Mouse (Mus musculus): Measurements from ENCODE around the gene Oas1d.
"Not testable (repeated sequence)": the region's sequence is repeated elsewhere in the genome, so short reads cannot be mapped to it uniquely, and the experiment has no call there.

The Oas1d gene

DNA sequence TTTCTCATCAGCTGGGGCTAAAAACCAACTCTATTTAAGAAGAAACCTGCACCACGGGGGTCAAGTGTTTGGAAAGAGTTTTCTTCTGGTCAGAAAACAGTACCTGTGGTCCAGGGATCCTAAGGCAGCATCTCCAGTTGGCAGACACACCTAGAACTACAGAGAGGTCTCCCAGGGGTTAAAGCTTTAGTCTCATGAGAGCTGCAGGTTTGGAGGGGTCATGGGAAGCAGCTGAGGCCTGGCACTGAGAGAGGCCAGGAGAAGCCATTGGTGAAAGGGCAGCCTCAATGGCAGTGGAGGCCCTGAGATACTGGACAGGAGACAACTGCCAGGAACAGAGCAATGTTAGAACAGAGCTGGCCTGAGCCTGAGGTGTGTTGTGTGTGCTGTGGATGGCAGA is 13.7 kb upstream of the Oas1d start:
- no peak for DNase-seq (ENCODE audit: low read depth, low spot score)

DNA sequence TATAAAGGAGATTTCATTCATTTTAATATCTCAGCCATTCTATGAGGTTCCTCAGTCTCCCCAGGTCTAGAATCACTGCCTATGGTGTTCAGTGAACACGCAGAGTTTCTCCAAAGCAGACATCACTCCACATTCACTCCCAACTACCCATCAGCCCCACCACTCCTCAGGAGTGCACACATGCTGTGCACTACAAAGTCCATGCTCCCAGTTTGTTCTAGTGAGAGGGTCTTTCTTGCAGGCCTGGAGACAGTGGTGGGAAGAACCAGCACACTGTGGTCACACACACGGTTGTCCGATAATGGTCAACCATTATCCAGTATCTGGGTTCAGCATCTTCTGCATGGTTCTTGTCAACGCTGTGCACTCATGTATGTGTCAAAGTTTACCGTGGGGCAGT is 12.3 kb upstream of the Oas1d start:
- no peak for DNase-seq (ENCODE audit: low read depth, low spot score)

DNA sequence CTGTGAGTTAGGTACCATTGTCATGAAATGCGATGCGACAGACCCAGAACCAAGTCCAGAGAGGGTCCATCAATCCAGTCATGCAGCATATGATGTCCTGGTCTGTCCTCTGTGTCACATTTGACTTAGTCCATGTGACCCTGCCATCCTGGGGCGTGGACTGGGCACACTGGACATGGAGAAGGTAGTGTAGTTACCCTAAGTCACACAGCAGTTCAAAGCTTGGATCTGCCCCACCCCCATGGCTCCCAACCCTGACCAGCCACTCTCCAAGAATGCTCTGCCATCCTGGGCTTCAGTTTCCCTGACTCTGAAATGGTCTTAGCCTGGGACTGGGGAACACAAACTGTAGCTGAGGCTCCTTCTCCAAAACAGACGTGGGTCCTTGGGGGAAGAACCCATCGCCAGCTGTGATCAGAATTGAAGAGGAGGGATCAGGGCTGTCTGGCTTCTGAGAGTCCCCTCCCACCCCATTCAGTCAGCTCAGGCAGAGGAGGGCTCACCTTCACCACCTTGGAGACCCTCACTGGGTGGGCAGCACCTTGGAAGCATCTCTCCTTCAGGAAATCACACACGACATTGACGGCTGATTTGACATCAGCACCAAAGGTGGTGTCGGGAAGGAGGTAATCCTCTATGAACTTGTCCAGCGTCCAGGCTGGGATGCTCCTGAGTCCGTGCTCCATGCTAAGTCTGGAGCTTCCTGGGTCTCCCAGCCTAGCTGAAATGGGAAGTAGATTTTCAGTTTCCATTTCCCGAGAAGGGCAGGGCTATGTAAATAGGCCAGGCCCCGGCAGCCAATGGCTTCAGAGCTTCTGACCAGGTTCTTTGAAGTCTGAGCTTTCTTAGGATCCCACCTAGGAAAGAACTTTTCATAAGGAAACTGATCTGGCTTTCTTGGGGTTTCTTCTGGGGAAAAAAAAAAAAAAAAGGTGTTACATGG is 7.3 kb upstream of the Oas1d start, which contains the start of gene Oas1a:
TSS of gene Oas1a (minus strand) at position 731 of the 943 bp plus-strand sequence.
- DNase-seq (ENCODE audit: low read depth, low spot score): not testable (repeated sequence)

DNA sequence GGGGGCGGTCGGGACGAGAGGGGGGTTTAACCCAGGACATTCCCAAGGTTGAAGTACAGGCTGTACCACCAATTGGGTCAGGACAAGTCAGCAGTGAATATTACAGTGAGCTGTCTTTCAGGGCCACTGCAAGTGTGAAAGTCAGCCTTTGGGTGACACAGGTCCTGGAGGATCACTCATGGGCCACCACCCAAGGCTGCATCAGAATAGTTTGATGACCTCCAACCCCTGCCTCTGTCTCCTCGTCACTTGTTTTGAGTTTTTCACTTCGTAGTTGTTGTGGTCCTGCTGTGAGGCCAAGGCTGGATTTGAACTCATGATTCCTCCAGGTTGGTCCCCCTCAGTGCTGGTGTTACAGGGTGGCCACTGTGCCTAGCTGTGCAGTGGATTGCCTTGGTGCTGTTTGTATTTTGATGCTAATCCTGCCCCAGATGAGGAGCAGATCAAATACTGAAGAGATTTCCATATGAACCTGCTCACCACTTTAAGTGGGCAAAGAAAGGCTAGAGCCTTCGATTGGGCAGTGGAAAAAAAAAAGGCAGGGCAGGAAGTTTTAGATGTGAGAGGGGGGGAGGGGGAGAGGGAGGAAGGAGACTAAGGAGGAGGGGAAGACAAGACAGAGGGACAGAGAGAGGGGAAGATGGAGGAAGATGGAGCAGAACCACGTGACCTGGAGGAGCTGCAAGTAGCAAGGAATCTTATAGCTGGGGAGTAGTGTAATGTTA is 6.0 kb upstream of the Oas1d start:
- no peak for DNase-seq (ENCODE audit: low read depth, low spot score)

DNA sequence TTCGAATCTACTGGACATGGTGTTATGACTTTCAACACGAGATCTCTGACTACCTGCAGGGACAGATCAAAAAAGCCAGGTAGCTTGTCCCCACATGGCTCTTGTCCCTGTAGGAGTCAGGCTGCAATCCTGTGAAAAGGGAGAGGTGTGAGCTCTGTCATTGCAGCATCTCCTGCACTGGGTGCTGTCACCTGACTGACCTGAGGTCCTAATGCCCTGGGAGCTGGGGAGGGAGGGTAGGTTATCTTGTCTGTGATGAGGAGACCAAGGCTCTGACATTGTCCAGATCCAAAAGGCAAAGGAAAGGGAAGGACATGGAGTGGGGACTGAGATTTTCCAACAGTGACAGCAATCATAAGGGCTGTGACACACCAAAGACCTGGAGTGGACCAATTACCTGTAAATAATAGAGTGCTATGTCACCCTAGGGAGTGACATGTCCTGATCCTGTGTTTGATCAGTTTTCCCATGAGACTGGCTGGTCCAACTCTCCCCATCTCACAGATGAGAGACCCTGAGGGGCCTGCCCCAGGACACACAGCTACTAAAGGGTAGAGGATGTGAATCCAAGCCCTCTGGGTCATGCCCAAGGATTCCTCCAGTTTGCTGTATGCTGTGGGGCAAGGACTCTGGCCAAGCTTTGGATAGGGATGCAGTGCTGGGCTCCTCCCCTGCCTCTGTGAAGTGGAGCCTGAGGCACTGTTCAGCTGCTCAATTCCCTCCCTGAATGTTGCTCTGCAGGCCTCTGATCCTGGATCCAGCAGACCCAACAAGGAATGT is 5.0 kb downstream of the Oas1d start:
- DNase-seq (ENCODE audit: low read depth, low spot score): not testable (repeated sequence)

DNA sequence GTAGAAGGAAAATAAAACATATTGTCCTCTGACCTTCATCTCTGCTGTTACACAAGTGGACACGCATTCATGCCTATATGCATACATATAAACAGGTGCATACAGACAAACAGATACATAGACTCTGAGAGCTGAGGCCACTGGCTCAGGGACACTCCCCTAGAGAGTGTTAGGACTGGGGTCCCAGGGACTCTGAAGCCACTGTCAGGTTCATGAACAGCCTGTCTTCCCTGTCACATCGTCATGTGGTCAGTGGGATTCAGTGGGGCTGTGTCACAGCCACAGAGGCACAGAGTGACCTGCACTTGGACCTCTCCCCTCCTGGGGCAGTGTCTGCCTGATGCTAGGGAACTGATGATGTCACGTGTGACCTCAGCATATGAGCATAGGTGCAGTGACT is 6.0 kb downstream of the Oas1d start:
- DNase-seq (ENCODE audit: low read depth, low spot score): no peak

DNA sequence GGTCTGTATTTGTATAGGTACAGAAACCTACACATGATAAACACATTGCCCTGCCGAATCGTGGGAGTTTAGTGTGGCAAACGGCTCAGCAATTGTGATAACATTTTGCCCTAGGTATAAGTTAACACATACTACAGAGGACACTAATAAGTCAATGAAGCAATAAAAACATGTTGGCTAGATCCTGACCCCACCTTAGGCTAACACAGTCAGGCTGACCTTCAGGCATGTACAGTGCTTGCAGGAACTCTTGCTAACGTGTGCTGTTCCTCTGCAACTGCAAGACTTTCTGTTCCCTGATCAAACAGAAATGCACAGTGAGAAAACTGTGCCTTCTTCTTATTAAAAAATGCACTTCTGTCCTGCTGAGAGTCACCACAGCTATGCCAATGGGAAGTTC is 9.6 kb downstream of the Oas1d start:
- no peak for DNase-seq (ENCODE audit: low read depth, low spot score)

DNA sequence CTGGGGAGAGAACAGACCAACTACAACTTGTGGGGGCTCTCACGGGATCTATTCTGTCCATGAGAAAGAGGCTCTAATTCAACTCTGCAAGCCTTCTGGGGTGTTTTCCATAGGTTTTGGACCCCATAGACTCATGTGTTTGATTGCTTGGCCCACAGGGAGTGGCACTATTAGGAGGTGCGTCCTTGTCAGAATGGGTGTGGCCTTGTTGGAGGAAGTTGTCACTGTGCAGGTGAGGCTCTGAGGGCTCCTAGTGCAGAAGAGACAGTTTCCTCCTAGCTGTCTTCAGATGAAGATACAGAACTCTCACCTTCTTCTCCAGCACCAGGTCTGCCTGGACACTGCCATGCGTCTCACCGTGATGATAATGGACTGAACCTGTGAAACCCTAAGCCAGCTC is 10.2 kb downstream of the Oas1d start:
- not testable (repeated sequence) for DNase-seq (ENCODE audit: low read depth, low spot score)

DNA sequence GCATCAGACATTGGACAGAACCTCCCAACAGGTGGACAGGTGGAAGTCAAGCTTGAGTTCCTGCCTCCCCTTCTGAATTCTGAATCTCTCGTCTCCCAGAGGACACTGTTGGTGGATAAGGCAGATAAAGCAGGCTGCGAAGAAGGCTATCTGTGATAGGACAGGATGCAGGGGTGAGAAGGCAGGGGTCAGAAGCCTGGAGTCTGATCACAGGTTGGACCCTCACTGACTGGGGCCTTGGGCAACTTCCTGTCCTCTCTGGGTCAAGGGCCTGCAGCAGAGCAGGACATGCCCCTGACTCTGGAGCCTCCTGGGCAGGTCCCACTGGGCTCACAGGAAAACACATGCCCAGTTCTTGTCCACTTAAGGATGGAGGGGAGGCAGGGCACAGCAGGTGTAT is 12.0 kb downstream of the Oas1d start:
- not testable (repeated sequence) for DNase-seq (ENCODE audit: low read depth, low spot score)

DNA sequence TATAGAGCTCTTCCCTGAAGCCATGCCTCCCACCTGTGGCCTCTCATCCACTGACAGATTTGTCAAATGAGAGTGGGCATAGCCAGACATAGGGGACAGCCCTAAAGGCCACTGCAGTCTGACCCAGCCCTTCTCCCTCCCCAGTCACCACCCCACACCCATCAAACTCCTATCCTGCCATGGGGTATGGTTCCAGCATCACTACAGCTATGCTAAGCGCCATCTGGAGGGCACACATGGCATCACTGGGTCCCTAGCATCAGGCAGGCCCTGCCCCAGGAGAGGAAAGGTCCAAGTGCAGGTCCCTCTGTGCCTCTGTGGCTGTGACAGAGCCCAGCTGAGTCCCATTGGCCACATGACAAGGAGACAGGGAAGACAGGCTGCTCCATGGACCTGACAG is 12.7 kb downstream of the Oas1d start:
- no peak for DNase-seq (ENCODE audit: low read depth, low spot score)

DNA sequence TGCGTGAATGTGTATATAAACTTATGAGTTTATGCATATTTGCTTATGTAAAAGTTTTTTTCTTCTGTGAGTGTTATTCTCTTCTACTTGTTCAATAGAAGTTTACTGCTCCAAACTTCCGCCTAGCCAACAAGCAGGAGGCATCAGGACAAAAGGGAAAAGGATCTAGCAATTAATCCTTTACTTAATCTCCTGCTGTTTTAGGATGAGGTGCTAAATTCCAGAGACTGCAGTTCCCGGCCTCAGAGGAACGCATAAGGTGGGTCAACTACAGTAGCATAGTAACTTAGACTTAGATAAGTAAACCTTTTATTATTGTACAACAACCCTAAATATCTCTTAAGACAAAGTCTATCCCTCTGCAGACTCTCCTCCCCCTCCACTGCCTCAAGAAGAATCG is 19.6 kb downstream of the Oas1d start:
- no peak for DNase-seq (ENCODE audit: low read depth, low spot score)

DNA sequence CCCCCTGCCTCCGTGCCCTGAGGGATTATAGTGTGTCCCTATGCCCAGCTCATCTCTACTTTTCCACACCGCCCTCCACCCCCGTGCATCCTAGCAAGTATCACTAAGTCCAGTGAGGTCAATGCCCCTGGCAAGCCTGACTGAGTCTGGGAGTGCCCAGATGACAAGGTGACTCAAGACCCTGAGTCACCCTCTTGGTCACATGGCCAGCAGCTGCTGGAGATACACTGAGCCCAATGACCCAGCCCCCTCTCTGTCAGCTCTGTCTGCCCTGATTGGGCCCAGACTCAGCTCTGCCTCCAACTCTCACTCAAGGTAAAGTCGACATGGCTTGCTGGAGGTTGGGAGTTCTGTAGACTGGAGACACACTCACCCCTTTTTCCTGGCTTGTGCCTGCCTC is 23.5 kb downstream of the Oas1d start:
- no peak for DNase-seq (ENCODE audit: low read depth, low spot score)

DNA sequence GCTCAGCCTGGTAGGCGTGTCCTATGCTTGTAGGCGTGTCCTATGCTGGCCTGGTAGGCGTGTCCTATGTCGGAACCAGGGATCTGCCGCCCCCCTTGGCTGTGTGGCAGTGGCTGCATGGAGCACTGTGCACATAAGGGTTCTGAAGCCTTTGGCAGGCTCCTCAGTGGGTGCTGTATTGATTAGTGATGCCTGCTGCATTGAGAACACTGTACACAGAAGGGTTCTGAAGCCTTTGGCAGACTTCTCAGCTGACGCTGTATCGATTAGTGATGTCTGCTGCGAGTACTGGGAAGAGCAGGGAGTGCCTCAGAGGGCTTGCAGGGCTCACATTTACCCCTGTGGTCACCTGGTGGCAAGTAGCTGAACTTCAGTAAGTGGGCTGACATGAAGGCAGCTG is 24.2 kb downstream of the Oas1d start:
- no peak for DNase-seq (ENCODE audit: low read depth, low spot score)

DNA sequence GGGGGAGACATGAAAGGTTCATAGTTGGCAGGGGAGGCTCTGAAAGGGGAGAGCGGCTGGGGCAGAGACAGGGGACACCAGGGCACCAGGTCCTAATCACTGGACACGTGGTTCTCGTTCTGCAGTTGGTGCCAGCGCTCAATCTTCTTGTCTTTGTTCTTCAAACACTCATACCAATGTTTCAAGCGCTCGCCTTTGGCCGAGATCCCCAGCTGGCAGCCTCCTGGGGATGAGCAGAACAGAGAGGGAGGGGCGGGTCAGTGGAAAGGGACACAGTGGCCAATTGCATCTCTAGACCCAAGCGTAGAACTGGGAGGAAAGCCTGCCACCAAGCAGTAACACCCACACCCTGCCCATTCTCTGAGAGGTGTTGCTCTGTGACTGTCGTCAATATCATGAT is 27.7 kb downstream of the Oas1d start:
- DNase-seq (ENCODE audit: low read depth, low spot score): no peak

DNA sequence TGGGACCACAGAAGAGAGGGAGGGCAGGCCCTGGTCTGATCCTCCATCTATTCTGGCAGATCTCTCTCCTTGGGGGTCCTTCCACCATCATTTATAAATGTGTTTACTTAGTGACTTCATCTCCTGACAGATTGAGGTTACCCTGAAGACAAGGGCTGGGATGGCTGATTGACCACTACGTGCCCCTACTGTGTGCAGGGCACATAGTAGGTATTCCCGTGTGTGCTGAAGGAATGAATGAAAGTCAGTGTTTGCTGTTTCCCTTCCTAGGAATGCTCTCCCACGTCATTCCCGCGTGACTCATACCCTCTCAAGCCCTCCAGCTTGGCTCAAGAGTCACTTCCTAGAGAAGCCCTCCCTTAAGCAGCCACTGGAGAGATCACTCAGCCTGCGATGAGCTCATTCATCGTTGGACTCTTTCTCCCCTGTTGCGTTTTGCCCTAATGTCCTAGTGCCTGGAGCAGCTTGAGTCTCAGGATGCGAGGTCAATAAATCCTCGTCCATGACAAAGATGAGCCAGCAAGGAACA is 38.0 kb downstream of the Oas1d start:
- no peak for DNase-seq (ENCODE audit: low read depth, low spot score)

DNA sequence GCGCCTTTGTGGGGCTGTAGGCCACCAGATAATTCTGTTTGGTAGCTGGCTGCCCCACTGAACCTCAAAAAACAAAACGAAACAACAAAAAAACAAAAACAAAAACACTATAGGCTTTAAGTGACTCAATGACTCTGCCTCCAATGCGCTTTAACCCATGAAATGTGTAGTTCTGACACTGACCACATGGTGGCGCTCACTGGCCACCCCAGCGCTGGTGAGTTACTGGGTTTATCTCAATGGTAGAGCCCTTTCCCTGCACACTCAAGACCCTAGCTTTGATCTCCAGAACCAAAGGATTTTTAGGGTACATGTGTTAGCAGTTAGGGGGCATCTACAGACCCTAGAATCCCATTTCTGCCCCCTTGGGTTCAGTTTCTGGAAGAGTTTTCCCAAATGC is 39.6 kb downstream of the Oas1d start:
- DNase-seq (ENCODE audit: low read depth, low spot score): no peak

DNA sequence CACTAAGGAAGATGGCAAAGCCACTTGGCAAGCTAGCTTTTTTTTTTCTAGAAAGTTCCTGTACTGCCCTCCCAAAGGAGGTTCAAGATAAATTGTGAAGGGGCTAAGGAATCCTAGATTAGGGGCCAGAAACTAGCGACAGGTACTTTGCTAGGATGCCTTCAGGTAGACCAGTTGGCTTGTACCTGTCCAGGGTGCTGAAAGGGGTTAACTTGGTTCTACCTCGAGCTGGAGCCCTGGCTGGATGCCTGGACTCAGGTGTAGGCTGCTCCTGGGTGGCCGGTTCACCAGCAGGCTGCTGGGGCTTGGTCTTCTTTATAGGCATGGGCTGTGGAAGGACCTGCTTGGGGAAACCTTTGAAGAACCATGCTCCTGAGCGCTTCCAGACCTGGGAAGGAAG is 46.7 kb downstream of the Oas1d start:
- no peak for DNase-seq (ENCODE audit: low read depth, low spot score)

DNA sequence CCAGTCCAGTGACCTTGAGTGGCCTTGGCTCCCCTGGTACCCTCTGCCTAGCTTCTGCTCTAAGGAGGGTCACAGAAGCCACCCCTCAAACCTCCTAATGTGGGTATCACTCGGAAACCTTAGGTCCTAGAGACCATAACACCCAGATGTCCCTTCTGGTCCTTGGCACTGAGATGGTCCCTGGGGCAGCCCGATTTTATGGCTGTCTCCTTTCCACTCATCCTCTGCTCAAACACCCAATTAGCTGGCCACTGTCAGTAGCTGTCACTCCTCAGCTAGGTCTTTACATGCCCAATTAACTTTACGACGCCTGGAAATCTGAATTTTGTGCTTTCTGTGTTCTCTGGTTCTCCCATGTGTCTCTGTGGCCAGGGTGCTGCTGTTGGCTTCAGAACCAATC is 51.8 kb downstream of the Oas1d start:
- DNase-seq (ENCODE audit: low read depth, low spot score): no peak

DNA sequence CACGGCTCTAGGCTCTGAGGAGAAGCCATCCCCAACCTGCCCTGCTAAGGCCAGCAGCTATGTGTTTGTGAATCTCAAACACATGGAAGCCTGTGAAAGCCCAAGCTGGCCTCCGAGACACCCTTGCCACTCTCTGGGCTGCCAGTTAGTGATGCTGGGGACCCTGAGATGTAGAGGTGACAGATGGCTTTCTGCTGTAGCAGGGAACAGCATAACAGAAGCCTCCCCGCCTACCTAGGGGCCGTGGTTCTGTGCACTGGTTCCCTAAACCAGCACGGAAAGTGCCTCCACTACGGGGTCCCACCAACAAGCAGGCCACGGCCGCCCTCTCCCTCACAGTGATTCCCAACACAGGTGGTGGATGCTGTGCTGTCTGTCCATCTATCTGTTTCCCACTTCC is 52.6 kb downstream of the Oas1d start:
- DNase-seq (ENCODE audit: low read depth, low spot score): no peak

DNA sequence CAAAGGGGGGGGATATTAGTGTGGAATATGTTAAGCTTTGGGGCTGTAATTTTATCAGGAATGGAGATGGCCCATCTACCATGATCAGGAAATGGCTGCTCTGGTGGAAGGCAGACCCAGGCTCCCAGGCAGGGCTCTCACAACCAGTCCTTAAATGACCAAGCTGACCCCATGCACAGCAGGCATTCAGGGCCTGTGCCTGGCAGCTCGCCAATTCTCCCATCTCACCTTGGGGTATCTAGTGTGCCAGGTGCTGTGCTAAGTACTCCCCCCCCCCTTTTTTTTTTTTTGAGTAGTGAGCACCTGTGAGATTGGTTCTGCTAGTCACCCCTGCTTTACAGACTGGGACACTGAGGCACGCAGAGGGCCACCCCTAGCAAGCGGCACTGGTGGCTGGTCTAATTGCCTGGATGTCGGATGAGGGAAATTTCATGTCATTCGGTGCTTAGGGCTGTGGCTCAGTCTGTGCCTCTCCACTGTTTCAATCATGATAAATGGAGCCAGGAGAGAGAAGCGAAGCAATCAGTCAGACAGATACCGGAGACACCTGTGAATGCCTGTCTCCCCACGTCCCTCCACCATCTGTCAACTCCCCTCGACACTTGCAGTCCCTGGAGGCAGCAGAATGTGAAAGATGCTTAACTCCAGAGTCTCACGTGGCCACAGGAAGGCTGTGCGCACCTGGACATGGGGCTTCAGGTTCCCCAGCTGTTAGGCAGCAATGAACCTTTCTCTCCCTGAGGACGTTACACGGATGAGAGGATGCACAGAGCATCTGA is 53.2 kb downstream of the Oas1d start:
- no peak for DNase-seq (ENCODE audit: low read depth, low spot score)

DNA sequence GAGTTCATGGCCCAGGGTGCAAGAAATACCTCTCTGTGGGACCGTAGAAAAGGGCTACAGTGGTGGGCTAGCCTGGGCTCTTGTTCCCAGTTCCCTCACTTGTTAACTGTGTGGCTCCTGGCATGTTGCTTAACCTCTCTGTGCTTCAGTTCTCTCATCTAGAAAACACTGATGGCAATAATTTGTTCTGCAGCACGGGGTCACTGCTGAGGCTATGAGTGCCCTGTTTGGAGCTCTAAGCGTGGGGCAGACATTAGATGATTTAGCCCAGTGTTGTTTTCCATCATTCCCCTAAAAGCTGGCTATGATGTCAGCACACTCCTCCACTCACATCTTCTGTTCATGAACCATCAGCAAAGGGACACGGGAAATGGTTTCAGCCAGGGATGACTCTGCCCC is 53.8 kb downstream of the Oas1d start:
- DNase-seq (ENCODE audit: low read depth, low spot score): no peak

All from brain, embryonic 18.5 days (tissue).